ENCODE assay signal across 10 mouse cellular contexts in the genomic region with DNA sequence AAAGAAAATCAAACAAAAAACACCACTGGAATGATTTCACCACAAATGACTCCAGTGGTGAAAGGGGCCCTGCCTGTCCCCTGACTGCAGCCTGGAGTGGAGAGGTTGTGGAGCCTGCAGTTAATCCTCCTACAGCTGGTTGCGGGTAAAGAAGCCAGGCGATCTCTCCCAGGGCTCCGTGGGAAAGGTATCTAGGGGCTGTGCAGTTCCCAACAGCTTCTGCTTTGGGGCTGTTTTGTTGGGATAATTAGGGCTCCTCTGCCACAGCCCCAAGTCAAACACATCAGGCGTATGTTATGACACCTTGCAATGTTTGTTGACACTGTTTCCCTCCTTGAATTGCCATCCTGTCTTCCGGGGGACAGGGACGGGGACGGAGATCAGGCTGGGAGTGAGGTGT. TPM values are rescaled to one million over a fixed set of nuclear protein-coding genes. Genes with fewer than 3 reads are reported as not detected.
DNase-seq lines count a peak whose midpoint lies in the region; ATAC-seq lines count a peak whose summit lies in the region.
"Had no signal": no experiment of that assay in that cellular context is flagged by ENCODE, and none has a peak within 500 bp of the region (broad histone marks: within the 10 kb centered on the region; RNA-seq: fewer than 3 reads in every experiment).

No protein-coding gene starts in this region.

- peak overlapping the region; percentile 61 for H3K4me2 ChIP-seq in kidney, embryonic 15.5 days
- 0 out of 2 replicates have a peak overlapping the region, but pooled peaks have one; percentile 33 for H3K4me2 ChIP-seq in hindbrain, embryonic 15.5 days
- peak overlapping the region; percentile 42 for H3K4me2 ChIP-seq in neural tube, embryonic 13.5 days

- no peaks in the 10 kb centered on the region for H3K9me3 ChIP-seq in kidney, embryonic 15.5 days (replicated peaks)
- H3K9me3 ChIP-seq in embryonic facial prominence, embryonic 10.5 days, result no peaks in the 10 kb centered on the region
- H3K9me3 ChIP-seq in hindbrain, embryonic 15.5 days, result no peaks in the 10 kb centered on the region
- no peaks in the 10 kb centered on the region for H3K9me3 ChIP-seq in neural tube, embryonic 13.5 days
- H3K9me3 ChIP-seq: G1E had no signal

- WGBS in kidney, embryonic 15.5 days, result 8% methylated on average over 7 of the region's 7 CpGs
- whole genome bisulfite sequencing in embryonic facial prominence, embryonic 10.5 days, result 13% methylated on average over 7 of the region's 7 CpGs
- WGBS in hindbrain, embryonic 15.5 days, result 38% methylated on average over 7 of the region's 7 CpGs
- 19% methylated on average over 7 of the region's 7 CpGs for WGBS in neural tube, embryonic 13.5 days

- H3K27me3 ChIP-seq in kidney, embryonic 15.5 days, result no peaks in the 10 kb centered on the region
- no peaks in the 10 kb centered on the region for H3K27me3 ChIP-seq in embryonic facial prominence, embryonic 10.5 days (replicated peaks; ENCODE audit: low read depth, poor library complexity, severe bottlenecking)
- H3K27me3 ChIP-seq in hindbrain, embryonic 15.5 days, result no peaks in the 10 kb centered on the region
- no peaks in the 10 kb centered on the region for H3K27me3 ChIP-seq in neural tube, embryonic 13.5 days

- H3K36me3 ChIP-seq in kidney, embryonic 15.5 days, result no peaks in the 10 kb centered on the region
- no peaks in the 10 kb centered on the region for H3K36me3 ChIP-seq in embryonic facial prominence, embryonic 10.5 days (replicated peaks)
- no peaks in the 10 kb centered on the region for H3K36me3 ChIP-seq in hindbrain, embryonic 15.5 days
- no peaks in the 10 kb centered on the region for H3K36me3 ChIP-seq in neural tube, embryonic 13.5 days
- H3K36me3 ChIP-seq: G1E had no signal

- H3K4me3 ChIP-seq in kidney, embryonic 15.5 days (replicated peaks), result peak overlapping the region; percentile 34
- peak overlapping the region; percentile 38 for H3K4me3 ChIP-seq in embryonic facial prominence, embryonic 10.5 days
- no peak overlapping the region for H3K4me3 ChIP-seq in hindbrain, embryonic 15.5 days
- no peak overlapping the region for H3K4me3 ChIP-seq in neural tube, embryonic 13.5 days

- H3K4me1 ChIP-seq in kidney, embryonic 15.5 days, result peaks cover 13% of the 10 kb centered on the region
- peaks cover 19% of the 10 kb centered on the region for H3K4me1 ChIP-seq in embryonic facial prominence, embryonic 10.5 days
- H3K4me1 ChIP-seq in hindbrain, embryonic 15.5 days (replicated peaks), result peaks cover 5% of the 10 kb centered on the region; the same call in 1 of the 2 replicates
- H3K4me1 ChIP-seq in neural tube, embryonic 13.5 days (replicated peaks), result peaks cover 10% of the 10 kb centered on the region

- no peak for DNase-seq in kidney, postnatal 36 days
- DNase-seq in embryonic facial prominence, embryonic 10.5 days (ENCODE audit: low spot score), result peak; percentile 14
- DNase-seq in urinary bladder, postnatal 14 days (ENCODE audit: low spot score), result no peak
- no peak for DNase-seq in cerebellum, adult 11-12 months

- no peak overlapping the region for H3K9ac ChIP-seq in kidney, embryonic 15.5 days
- no peak overlapping the region for H3K9ac ChIP-seq in hindbrain, embryonic 15.5 days
- H3K9ac ChIP-seq in neural tube, embryonic 13.5 days, result no peak overlapping the region
- H3K9ac ChIP-seq: liver, embryonic 14.5 days had no signal

- no peak for ATAC-seq in kidney, embryonic 15.5 days (replicated peaks; ENCODE audit: low FRiP score)
- ATAC-seq in hindbrain, embryonic 15.5 days (ENCODE audit: low FRiP score, low read depth), result no peak
- ATAC-seq in neural tube, embryonic 13.5 days (ENCODE audit: low read depth), result no peak
- ATAC-seq in cerebellum, adult (ENCODE audit: insufficient number of reproducible peaks, low FRiP score, low TSS enrichment), result no peak

- no peak overlapping the region for H3K27ac ChIP-seq in kidney, embryonic 15.5 days
- no peak overlapping the region for H3K27ac ChIP-seq in embryonic facial prominence, embryonic 10.5 days (replicated peaks)
- no peak overlapping the region for H3K27ac ChIP-seq in hindbrain, embryonic 15.5 days (replicated peaks)
- H3K27ac ChIP-seq in neural tube, embryonic 13.5 days (replicated peaks), result no peak overlapping the region
- H3K27ac ChIP-seq: liver, embryonic 14.5 days had no signal

RNA-seq across cellular contexts. Expression of a gene that starts 47.5 kb away (rescaled TPM):
- 28.7 and 32.3 TPM in 2 replicates for polyA plus RNA-seq in kidney, embryonic 15.5 days (2015; fragmentation: Nextera tagmentation; extraction: Ambion mirVana)
- 41.3 and 42.3 TPM in 2 replicates for polyA plus RNA-seq in embryonic facial prominence, embryonic 10.5 days (2016; fragmentation: Nextera tagmentation; extraction: Ambion mirVana)
- 34.1 and 37.2 TPM in 2 replicates for polyA plus RNA-seq in hindbrain, embryonic 15.5 days (2015; fragmentation: Nextera tagmentation; extraction: Ambion mirVana)
- polyA plus RNA-seq in neural tube, embryonic 13.5 days (2015; fragmentation: Nextera tagmentation; extraction: Ambion mirVana), result 38.5 and 49.1 TPM in 2 replicates

Comparison
In these comparisons a context has a peak if more than half of its experiments do, and no peak if none do; other contexts are left out.
1. H3K4me3 ChIP-seq: peak in kidney, embryonic 15.5 days (single experiment) and embryonic facial prominence, embryonic 10.5 days (single experiment); none in hindbrain, embryonic 15.5 days (single experiment) and neural tube, embryonic 13.5 days (single experiment).
2. Peak in every context shown above with its lines, with median percentiles within 50 percentile points of each other: H3K4me2 ChIP-seq.